18 mouse cellular contexts compared by ENCODE assay signal in genomic region chr6:120155510-120155909, GRCm38 (mm10).
A peak's percentile ranks its signal among the peaks of the same experiment; 100 is the strongest.
DNase-seq lines count a peak whose midpoint lies in the region; ATAC-seq and TF ChIP-seq lines count a peak whose summit lies in the region.
"Had no signal": no experiment of that assay in that cellular context is flagged by ENCODE, and none has a peak within 500 bp of the region (broad histone marks: within the 10 kb centered on the region; RNA-seq: fewer than 3 reads in every experiment).

No protein-coding gene starts in this region.

- H3K27ac ChIP-seq in liver, adult 2 months (replicated peaks; ENCODE audit: insufficient read depth, low read depth, low read length) = 0 out of 2 replicates have a peak overlapping the region, but pooled peaks have one; percentile 35
- H3K27ac ChIP-seq: embryonic facial prominence, embryonic 15.5 days; forebrain, embryonic 10.5 days; heart, embryonic 10.5 days; hindbrain, embryonic 12.5 days; limb, embryonic 12.5 days; midbrain, embryonic 15.5 days; neural tube, embryonic 12.5 days had no signal

- H3K9ac ChIP-seq in liver, adult 2 months (ENCODE audit: low read depth, low read length) = no peak overlapping the region
- H3K9ac ChIP-seq: embryonic facial prominence, embryonic 15.5 days; hindbrain, embryonic 12.5 days; limb, embryonic 12.5 days; midbrain, embryonic 15.5 days; neural tube, embryonic 12.5 days had no signal

- no peak overlapping the region for H3K4me3 ChIP-seq in liver, adult 2 months (ENCODE audit: insufficient read depth, low read depth, low read length)
- no peak overlapping the region for H3K4me3 ChIP-seq in G1E (ENCODE audit: low read depth, low read length)
- H3K4me3 ChIP-seq in lung, adult 2 months (replicated peaks; ENCODE audit: extremely low read depth, low read depth, low read length) = no peak overlapping the region
- H3K4me3 ChIP-seq: embryonic facial prominence, embryonic 15.5 days; forebrain, embryonic 10.5 days; heart, embryonic 10.5 days; hindbrain, embryonic 12.5 days; limb, embryonic 12.5 days; midbrain, embryonic 15.5 days; neural tube, embryonic 12.5 days had no signal

- TF ChIP-seq CTCF in liver, adult 2 months (IDR thresholded peaks at IDR 0.05; ENCODE audit: low read depth, low read length) = no peak
- TF ChIP-seq CTCF in G1E (IDR thresholded peaks at IDR 0.05; ENCODE audit: low read depth, low read length) = no peak
- TF ChIP-seq CTCF in lung, adult 2 months (IDR thresholded peaks at IDR 0.05; ENCODE audit: insufficient read depth, low read length) = no peak

- no peak for TF ChIP-seq POLR2A in liver, adult 2 months (IDR thresholded peaks at IDR 0.05; ENCODE audit: extremely low read depth, insufficient read depth, low read length)
- no peak for TF ChIP-seq POLR2A in lung, adult 2 months (IDR thresholded peaks at IDR 0.05; ENCODE audit: borderline replicate concordance, extremely low read depth, low read depth, low read length)

- 89% methylated on average over 4 of the region's 4 CpGs for WGBS in liver, adult 2 months
- 76% methylated on average over 4 of the region's 4 CpGs for WGBS in lung, adult 2 months

- H3K36me3 ChIP-seq in liver, adult 2 months (ENCODE audit: control insufficient read depth, insufficient read depth, low read length) = no peaks in the 10 kb centered on the region
- H3K36me3 ChIP-seq in G1E (replicated peaks) = no peaks in the 10 kb centered on the region
- H3K36me3 ChIP-seq: embryonic facial prominence, embryonic 15.5 days; forebrain, embryonic 10.5 days; heart, embryonic 10.5 days; hindbrain, embryonic 12.5 days; limb, embryonic 12.5 days; midbrain, embryonic 15.5 days; neural tube, embryonic 12.5 days had no signal

- H3K4me1 ChIP-seq in liver, adult 2 months (ENCODE audit: control insufficient read depth, insufficient read depth, low read length) = no peaks in the 10 kb centered on the region; the same call in 1 of the 2 replicates
- H3K4me1 ChIP-seq in G1E (ENCODE audit: insufficient read depth, low read depth, low read length) = peaks cover 16% of the 10 kb centered on the region
- H3K4me1 ChIP-seq in lung, adult 2 months (ENCODE audit: control insufficient read depth, insufficient read depth, low read length) = peaks cover 15% of the 10 kb centered on the region

- no peaks in the 10 kb centered on the region for H3K79me2 ChIP-seq in liver, adult 2 months (ENCODE audit: control insufficient read depth, insufficient read depth, low read length)

- peak; percentile 56 for ATAC-seq in G1E (ENCODE audit: extremely low read depth, insufficient number of reproducible peaks, low FRiP score, poor library complexity, severe bottlenecking)
- ATAC-seq in granulocyte monocyte progenitor cell, adult 5-6 weeks (replicated peaks; ENCODE audit: poor library complexity, severe bottlenecking) = peak; percentile 33
- ATAC-seq in neutrophil, adult 5-6 weeks (ENCODE audit: extremely low read depth, insufficient number of reproducible peaks, low FRiP score, poor library complexity, severe bottlenecking) = peak; percentile 34; the same call in 1 of the 2 replicates

- DNase-seq in liver, adult 2 months (ENCODE audit: extremely low read depth, low read depth, low spot score) = peak; percentile 26
- DNase-seq in liver (no peak), G1E (ENCODE audit: low spot score) (no peak)
- DNase-seq in urinary bladder, postnatal 36 days (ENCODE audit: low spot score in 2 of 2) = no peak
- no peak for DNase-seq in lung, adult 2 months
- DNase-seq in kidney, postnatal 10 days = no peak
- DNase-seq: adrenal gland, postnatal 10 days; cerebellum, adult 9-10 months; lung, postnatal 36 days had no signal

- no peaks in the 10 kb centered on the region for H3K9me3 ChIP-seq in G1E (replicated peaks)
- H3K9me3 ChIP-seq: embryonic facial prominence, embryonic 15.5 days; forebrain, embryonic 10.5 days; heart, embryonic 10.5 days; hindbrain, embryonic 12.5 days; limb, embryonic 12.5 days; midbrain, embryonic 15.5 days; neural tube, embryonic 12.5 days had no signal

- H3K27me3 ChIP-seq in liver, adult 2 months (ENCODE audit: control insufficient read depth, insufficient read depth, low read length) = no peaks in the 10 kb centered on the region
- H3K27me3 ChIP-seq in G1E (ENCODE audit: insufficient read depth, low read length) = peaks cover 22% of the 10 kb centered on the region
- H3K27me3 ChIP-seq: embryonic facial prominence, embryonic 15.5 days; hindbrain, embryonic 12.5 days; limb, embryonic 12.5 days; midbrain, embryonic 15.5 days; neural tube, embryonic 12.5 days had no signal
